Mouse (Mus musculus): ENCODE measurements around the gene Gnai2. TPM values are rescaled to one million over a fixed set of nuclear protein-coding genes. Genes with fewer than 3 reads are reported as not detected.

Gnai2 gene
- polyA plus RNA-seq, 1 experiment, result 499 TPM

GRCm38 (mm10) chr9:107628721-107629410 is 6.3 kb downstream of the Gnai2 start:
- no peak overlapping the region for H3ac ChIP-seq (ENCODE audit: control insufficient read depth, insufficient read length)
- no peaks in the 10 kb centered on the region for H3K27me3 ChIP-seq (ENCODE audit: control insufficient read depth, insufficient read depth, insufficient read length)
- no peaks in the 10 kb centered on the region for H3K36me3 ChIP-seq (ENCODE audit: control insufficient read depth, insufficient read depth)
- TF ChIP-seq MYOG (IDR thresholded peaks at IDR 0.05; ENCODE audit: control insufficient read depth in 1 of 3, insufficient read depth in 1 of 3, insufficient read length in 2 of 3, low read depth in 2 of 3) (no peak), CEBPB (IDR thresholded peaks at IDR 0.05; ENCODE audit: insufficient read depth, poor library complexity, severe bottlenecking) (no peak), MAX (IDR thresholded peaks at IDR 0.05; ENCODE audit: low read depth) (no peak)
- H3K79me2 ChIP-seq (ENCODE audit: control insufficient read depth, insufficient read depth), result peaks cover 91% of the 10 kb centered on the region
- H3K4me3 ChIP-seq, result no peak overlapping the region
- H3K4me2 ChIP-seq (ENCODE audit: low read depth), result no peak overlapping the region

GRCm38 (mm10) chr9:107627387-107628255 is 7.5 kb downstream of the Gnai2 start:
- peaks cover 91% of the 10 kb centered on the region for H3K79me2 ChIP-seq (ENCODE audit: control insufficient read depth, insufficient read depth)
- peak overlapping the region; percentile 80 for H3K4me2 ChIP-seq (ENCODE audit: low read depth)
- no peak overlapping the region for H3K4me3 ChIP-seq
- TF ChIP-seq MYOD1 (IDR thresholded peaks at IDR 0.05; ENCODE audit: control insufficient read depth in 1 of 3, insufficient read length in 2 of 3, low read depth in 2 of 3), result peak in 1 of 3 experiments; percentile 21
- TF ChIP-seq MYOG (IDR thresholded peaks at IDR 0.05; ENCODE audit: control insufficient read depth in 1 of 3, insufficient read depth in 1 of 3, insufficient read length in 2 of 3, low read depth in 2 of 3), result no peak
- H3ac ChIP-seq (ENCODE audit: control insufficient read depth, insufficient read length), result no peak overlapping the region
- no peaks in the 10 kb centered on the region for H3K27me3 ChIP-seq (ENCODE audit: control insufficient read depth, insufficient read depth, insufficient read length)
- peaks cover 7% of the 10 kb centered on the region for H3K36me3 ChIP-seq (ENCODE audit: control insufficient read depth, insufficient read depth)

- Histone ChIP-seq H3K4me2 (ENCODE audit: low read depth) (peak overlapping the region; percentile 80), H3K27me3 (ENCODE audit: control insufficient read depth, insufficient read depth, insufficient read length) (no peaks in the 10 kb centered on the region), H3K79me2 (ENCODE audit: control insufficient read depth, insufficient read depth) (peaks cover 90% of the 10 kb centered on the region), H3K4me3 (no peak overlapping the region), H3ac (ENCODE audit: control insufficient read depth, insufficient read length) (no peak overlapping the region), H3K36me3 (ENCODE audit: control insufficient read depth, insufficient read depth) (peaks cover 7% of the 10 kb centered on the region)
- TF ChIP-seq SRF (IDR thresholded peaks at IDR 0.05; ENCODE audit: control insufficient read depth, insufficient read length, low read depth) (no peak), USF1 (IDR thresholded peaks at IDR 0.05; ENCODE audit: low read depth) (no peak), TCF12 (IDR thresholded peaks at IDR 0.05; ENCODE audit: insufficient read depth, poor library complexity, severe bottlenecking) (no peak), REST (IDR thresholded peaks at IDR 0.05; ENCODE audit: insufficient read depth, insufficient read length) (no peak), MYOG (IDR thresholded peaks at IDR 0.05; ENCODE audit: control insufficient read depth in 1 of 3, insufficient read depth in 1 of 3, insufficient read length in 2 of 3, low read depth in 2 of 3) (no peak), CEBPB (IDR thresholded peaks at IDR 0.05; ENCODE audit: insufficient read depth, poor library complexity, severe bottlenecking) (no peak), POLR2A (IDR thresholded peaks at IDR 0.05; ENCODE audit: insufficient read length, low read depth) (no peak), MYOD1 (IDR thresholded peaks at IDR 0.05; ENCODE audit: control insufficient read depth in 1 of 3, insufficient read length in 2 of 3, low read depth in 2 of 3) (no peak), MAX (IDR thresholded peaks at IDR 0.05; ENCODE audit: low read depth) (no peak), E2F4 (IDR thresholded peaks at IDR 0.05; ENCODE audit: insufficient read depth) (no peak), TCF3 (IDR thresholded peaks at IDR 0.05; ENCODE audit: insufficient read length, low read depth) (no peak), POLR2AphosphoS2 (IDR thresholded peaks at IDR 0.05; ENCODE audit: insufficient read length, low read depth) (no peak)
Observed at GRCm38 (mm10) chr9:107626844-107627277, 8.3 kb downstream of the Gnai2 start.

GRCm38 (mm10) chr9:107626158-107626843 is 8.9 kb downstream of the Gnai2 start:
- Histone ChIP-seq H3K27me3 (ENCODE audit: control insufficient read depth, insufficient read depth, insufficient read length) (no peaks in the 10 kb centered on the region), H3K4me2 (ENCODE audit: low read depth) (peak overlapping the region; percentile 80), H3K79me2 (ENCODE audit: control insufficient read depth, insufficient read depth) (peaks cover 84% of the 10 kb centered on the region), H3ac (ENCODE audit: control insufficient read depth, insufficient read length) (no peak overlapping the region), H3K4me3 (peak overlapping the region; percentile 6), H3K36me3 (ENCODE audit: control insufficient read depth, insufficient read depth) (peaks cover 7% of the 10 kb centered on the region)
- TF ChIP-seq POLR2A (IDR thresholded peaks at IDR 0.05; ENCODE audit: insufficient read length, low read depth) (no peak), POLR2AphosphoS2 (IDR thresholded peaks at IDR 0.05; ENCODE audit: insufficient read length, low read depth) (no peak), TCF3 (IDR thresholded peaks at IDR 0.05; ENCODE audit: insufficient read length, low read depth) (peak; percentile 53), TCF12 (IDR thresholded peaks at IDR 0.05; ENCODE audit: insufficient read depth, poor library complexity, severe bottlenecking) (no peak), REST (IDR thresholded peaks at IDR 0.05; ENCODE audit: insufficient read depth, insufficient read length) (no peak), SRF (IDR thresholded peaks at IDR 0.05; ENCODE audit: control insufficient read depth, insufficient read length, low read depth) (no peak), USF1 (IDR thresholded peaks at IDR 0.05; ENCODE audit: low read depth) (no peak), MYOD1 (IDR thresholded peaks at IDR 0.05; ENCODE audit: control insufficient read depth in 1 of 3, insufficient read length in 2 of 3, low read depth in 2 of 3) (peak; percentile 25 to 94 (median 85)), CEBPB (IDR thresholded peaks at IDR 0.05; ENCODE audit: insufficient read depth, poor library complexity, severe bottlenecking) (no peak), MAX (IDR thresholded peaks at IDR 0.05; ENCODE audit: low read depth) (no peak), MYOG (IDR thresholded peaks at IDR 0.05; ENCODE audit: control insufficient read depth in 1 of 3, insufficient read depth in 1 of 3, insufficient read length in 2 of 3, low read depth in 2 of 3) (peak; percentile 67 to 92 (median 75)), E2F4 (IDR thresholded peaks at IDR 0.05; ENCODE audit: insufficient read depth) (no peak)

All from myocyte (in vitro differentiated cells).